In genomic region chr13:17705188-17705826, GRCm38 (mm10) we compare ENCODE assay signal across 21 mouse cellular contexts. TPM values are rescaled to one million over a fixed set of nuclear protein-coding genes. Genes with fewer than 3 reads are reported as not detected.
A peak's percentile ranks its signal among the peaks of the same experiment; 100 is the strongest.
DNase-seq lines count a peak whose midpoint lies in the region; ATAC-seq lines count a peak whose summit lies in the region.
"Had no signal": no experiment of that assay in that cellular context is flagged by ENCODE, and none has a peak within 500 bp of the region (broad histone marks: within the 10 kb centered on the region; RNA-seq: fewer than 3 reads in every experiment).

No protein-coding gene starts in this region.

- peak; percentile 85 for ATAC-seq in frontal cortex, adult (ENCODE audit: low TSS enrichment)
- ATAC-seq: CD4-positive, CD25-positive, alpha-beta regulatory T cell, adult 4 months; forebrain, postnatal 0 days; hindbrain, postnatal 0 days; intestine, embryonic 16.5 days; liver, postnatal 0 days had no signal

- intact Hi-C loops in gastrocnemius, postnatal 36 days (cut with DNase I) = no loop called here

- no peak for DNase-seq in frontal cortex, postnatal 25 days (ENCODE audit: low spot score in 2 of 2)
- DNase-seq in left cerebral cortex, adult 18-20 months (ENCODE audit: low spot score in 2 of 2) = peak; percentile 27 to 31
- no peak for DNase-seq in left cerebral cortex, adult 8-10 months (ENCODE audit: low spot score in 2 of 2)
- DNase-seq in right cerebral cortex, adult 2 months (ENCODE audit: low spot score in 2 of 2) = peak; percentile 38 to 51
- DNase-seq in right cerebral cortex, postnatal 36 days (ENCODE audit: low spot score in 2 of 2) = no peak
- peak; percentile 47 for DNase-seq in telencephalon, adult 2 months (ENCODE audit: low read depth, low spot score)
- DNase-seq in gastrocnemius, postnatal 36 days = no peak
- DNase-seq: adrenal gland, adult 2 months; cerebellum, adult 11-12 months; cerebellum, postnatal 10 days; forebrain, postnatal 0 days; gastrocnemius, postnatal 14 days; heart, adult 2 months; heart, postnatal 14 days; kidney, postnatal 25 days; liver, postnatal 0 days; lung, postnatal 14 days had no signal

RNA-seq across cellular contexts. Expression of gene Sugct, which starts 10.0 kb away (rescaled TPM):
- 1 to 10 TPM; 2.7 to 3.1 TPM for total RNA-seq in left cerebral cortex, adult 18-20 months (2021)
- 1 to 10 TPM; 2.6 to 9.1 (median 3.4) TPM for total RNA-seq in left cerebral cortex, adult 8-10 months (2022)
- 1 to 10 TPM in 1 of 2 experiments, under 1 TPM in 1; 0.96 to 1.0 TPM for total RNA-seq in gastrocnemius, postnatal 36 days (2021)

RNA-seq across cellular contexts. Expression of gene Mplkip, which starts 10.3 kb away (rescaled TPM):
- total RNA-seq in left cerebral cortex, adult 18-20 months (2021) = 10 to 100 TPM; 11.6 to 12.3 TPM
- 10 to 100 TPM; 12.7 to 16.4 (median 13.8) TPM for total RNA-seq in left cerebral cortex, adult 8-10 months (2022)
- total RNA-seq in gastrocnemius, postnatal 36 days (2021) = 1 to 10 TPM; 4.2 to 5.7 TPM

Comparison
In these comparisons a context has a peak if more than half of its experiments do, and no peak if none do; other contexts are left out.
1. DNase-seq: peak in left cerebral cortex, adult 18-20 months (2 of 2), right cerebral cortex, adult 2 months (2 of 2) and telencephalon, adult 2 months (single experiment); none in frontal cortex, postnatal 25 days (0 of 2), left cerebral cortex, adult 8-10 months (0 of 2), right cerebral cortex, postnatal 36 days (0 of 2) and gastrocnemius, postnatal 36 days (0 of 2).